Mouse (Mus musculus): Measurements from ENCODE around the gene Asxl2. TPM values are rescaled to one million over a fixed set of nuclear protein-coding genes. Genes with fewer than 3 reads are reported as not detected.
A peak's percentile ranks its signal among the peaks of the same experiment; 100 is the strongest.

The Asxl2 gene
- total RNA-seq, 1 experiment = 44.4 TPM

DNA sequence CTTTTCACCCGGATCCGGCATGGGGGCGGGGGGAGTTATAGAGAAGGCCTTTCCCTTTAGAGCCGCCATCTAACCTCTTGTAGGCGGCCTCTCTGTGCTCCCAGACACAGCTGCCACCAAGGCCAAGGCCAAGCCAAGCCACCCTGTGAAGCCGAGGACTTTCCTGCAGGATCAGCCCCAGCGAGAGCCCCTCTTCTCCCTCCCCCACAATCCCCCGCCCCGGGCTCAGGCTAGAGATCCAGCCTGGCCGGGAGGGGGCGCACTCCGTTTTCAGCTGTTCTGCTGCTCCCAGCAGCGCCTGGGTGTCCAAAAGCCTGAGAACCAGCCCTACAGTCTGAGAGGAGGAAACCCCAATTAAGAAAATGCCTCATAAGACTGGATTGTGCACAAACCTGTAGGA, 123.6 kb downstream of the Asxl2 start:
- Histone ChIP-seq H3K27ac (ENCODE audit: insufficient read depth, low read depth, low read length, poor library complexity, severe bottlenecking) (no peak overlapping the region), H3K9me3 (ENCODE audit: control insufficient read depth, insufficient read depth, low read depth, low read length) (no peaks in the 10 kb centered on the region), H3K9ac (ENCODE audit: insufficient read depth, low read depth, low read length, poor library complexity, severe bottlenecking) (peak overlapping the region; percentile 40; the same call in 1 of the 2 replicates), H3K4me3 (ENCODE audit: insufficient read depth in 1 of 2, low read depth in 1 of 2, low read length in 2 of 2, poor library complexity in 1 of 2, severe bottlenecking in 1 of 2) (peak overlapping the region; percentile 29 to 40; a peak in 2 of 4 replicates), H3K36me3 (ENCODE audit: control insufficient read depth, insufficient read depth, low read length, poor library complexity, severe bottlenecking) (no peaks in the 10 kb centered on the region), H3K4me1 (ENCODE audit: control insufficient read depth in 2 of 2, insufficient read depth in 2 of 2, low read length in 2 of 2, poor library complexity in 1 of 2) (peaks cover 20 to 31% of the 10 kb centered on the region in 2 experiments)
- TF ChIP-seq HCFC1 (IDR thresholded peaks at IDR 0.05; ENCODE audit: borderline replicate concordance, insufficient read depth, low read length) (no peak), CHD2 (IDR thresholded peaks at IDR 0.05; ENCODE audit: low read depth, low read length) (no peak)
- peak; percentile 64 for DNase-seq (ENCODE audit: low read depth, low spot score)
- in situ Hi-C loops (cut with MboI; ENCODE audit: low sequenced_read_pairs in 2 of 2, unreplicated experiment in 2 of 2) = no loop called here

Other genes starting within 250 kb of the Asxl2 start
- 65.4 and 73.5 TPM in 2 replicates for gene Rab10, start 116.9 kb upstream of the Asxl2 start, total RNA-seq (2012; rRNA removed)
- gene Kif3c, start 61.7 kb upstream of the Asxl2 start, total RNA-seq (2012; rRNA removed) = 6.8 and 8.8 TPM in 2 replicates
- 31.2 and 39.6 TPM in 2 replicates for gene Dtnb, start 145.5 kb downstream of the Asxl2 start, total RNA-seq (2012; rRNA removed)